Mouse (Mus musculus) forelimb bud, embryonic 11.5 days (tissue): ENCODE measurements around the gene Ipo9.
"Not testable (repeated sequence)": the region's sequence is repeated elsewhere in the genome, so short reads cannot be mapped to it uniquely, and the experiment has no call there.

ENCODE experiments used
- DNase-seq: peaks from one replicate; pipeline ENCODE4 v3.0.0-alpha.2; 2012; ENCODE audit warnings: low read depth, low spot score

Gene Ipo9

DNA sequence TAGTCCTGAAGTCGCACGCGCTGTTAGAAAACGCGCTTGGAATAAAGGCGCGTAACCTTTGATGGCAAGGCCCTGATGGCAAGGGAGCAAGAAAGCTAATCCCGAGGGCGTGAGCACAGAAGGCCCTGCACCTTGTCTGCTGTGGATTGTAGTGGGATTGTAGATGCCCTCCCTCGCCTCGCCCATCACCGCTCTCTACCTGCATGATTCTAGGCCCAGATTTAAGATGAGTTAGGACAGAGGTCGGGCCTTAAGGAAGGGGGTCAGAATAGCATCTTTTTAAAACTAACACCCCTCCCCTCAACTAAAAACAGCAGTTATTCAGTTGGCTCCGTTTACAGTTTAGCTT is 344 bp upstream of the Ipo9 start:
- no peak for DNase-seq

DNA sequence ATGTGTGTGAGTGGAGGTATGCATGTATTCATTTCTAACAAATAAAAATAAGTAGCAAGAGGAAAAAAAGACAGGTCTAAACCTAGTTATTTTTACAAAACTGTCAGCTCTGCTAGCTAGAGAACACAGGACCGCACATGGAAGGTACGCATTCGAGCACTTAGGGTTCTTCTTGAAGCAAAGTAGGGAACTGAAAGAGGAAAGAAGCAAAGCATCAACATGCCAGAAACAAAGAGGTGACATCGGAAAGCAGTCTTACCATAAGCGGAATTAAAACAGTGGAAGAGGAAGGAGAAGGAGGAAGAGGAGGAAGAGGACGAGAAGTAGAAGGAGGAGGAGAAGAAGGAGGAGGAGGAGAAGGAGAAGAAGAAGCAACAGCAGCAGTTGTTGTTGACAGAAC is 2.9 kb downstream of the Ipo9 start:
- DNase-seq = no peak

GRCm38 (mm10) chr1:135426645-135427044 is 3.7 kb downstream of the Ipo9 start:
- DNase-seq = no peak

DNA sequence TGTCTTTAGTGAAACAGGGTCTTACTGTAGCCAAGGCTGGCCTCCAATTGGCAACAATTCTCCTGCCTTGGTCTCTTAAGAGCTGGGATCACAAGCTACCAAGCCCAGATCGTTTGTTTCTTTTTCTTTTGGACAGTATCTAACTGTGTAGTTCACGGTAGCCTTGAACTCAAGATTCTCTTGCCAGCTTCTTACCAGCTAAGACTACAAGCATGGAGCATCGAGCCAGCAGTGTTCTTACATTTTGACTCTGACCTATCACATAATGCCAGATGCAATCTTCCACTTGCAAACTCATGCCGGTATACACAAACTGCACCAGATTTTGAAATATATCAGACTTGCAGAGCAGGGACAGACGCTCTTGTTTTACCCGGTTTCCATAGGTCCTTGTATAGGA is 7.5 kb downstream of the Ipo9 start:
- no peak for DNase-seq

- DNase-seq = no peak
Measured at GRCm38 (mm10) chr1:135413996-135414395, 16.3 kb downstream of the Ipo9 start.

GRCm38 (mm10) chr1:135412130-135412529 is 18.2 kb downstream of the Ipo9 start:
- no peak for DNase-seq

DNA sequence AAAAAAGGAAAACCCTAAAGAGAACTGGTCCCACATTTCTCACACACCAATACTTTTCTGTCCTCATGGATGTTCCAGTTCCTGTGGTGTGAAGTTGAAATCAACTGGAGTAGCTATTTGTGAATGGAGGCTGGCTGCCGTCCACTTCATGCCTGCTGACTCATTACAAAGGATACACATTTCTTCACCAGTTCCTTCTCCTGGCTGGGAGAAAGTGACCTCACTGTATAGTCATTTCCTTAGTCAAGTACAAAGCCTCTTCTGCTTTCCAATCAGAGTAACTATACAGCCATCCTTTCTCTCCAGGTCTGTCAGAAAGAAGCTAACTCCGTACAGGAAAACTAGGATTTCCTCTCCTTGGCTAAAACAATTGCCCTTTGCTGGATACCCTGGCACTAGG is 19.3 kb downstream of the Ipo9 start:
- no peak for DNase-seq

DNA sequence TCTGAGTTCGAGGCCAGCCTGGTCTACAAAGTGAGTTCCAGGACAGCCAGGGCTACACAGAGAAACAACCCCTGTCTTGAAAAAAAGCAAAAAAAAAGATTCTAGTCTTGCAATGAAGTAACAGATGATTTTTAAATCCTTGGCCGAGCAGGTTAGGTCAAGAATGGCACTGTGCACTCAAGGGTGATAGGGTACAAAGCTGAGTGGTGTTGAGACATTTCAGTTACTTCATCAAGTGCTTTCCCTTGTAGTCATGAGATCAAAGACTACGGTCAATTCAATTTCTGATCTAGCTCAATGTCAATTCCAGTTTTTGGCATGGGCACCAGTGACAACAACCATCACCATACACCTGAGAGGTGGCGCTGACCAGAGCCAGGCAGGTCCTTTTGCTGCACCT is 21.3 kb downstream of the Ipo9 start:
- no peak for DNase-seq

DNA sequence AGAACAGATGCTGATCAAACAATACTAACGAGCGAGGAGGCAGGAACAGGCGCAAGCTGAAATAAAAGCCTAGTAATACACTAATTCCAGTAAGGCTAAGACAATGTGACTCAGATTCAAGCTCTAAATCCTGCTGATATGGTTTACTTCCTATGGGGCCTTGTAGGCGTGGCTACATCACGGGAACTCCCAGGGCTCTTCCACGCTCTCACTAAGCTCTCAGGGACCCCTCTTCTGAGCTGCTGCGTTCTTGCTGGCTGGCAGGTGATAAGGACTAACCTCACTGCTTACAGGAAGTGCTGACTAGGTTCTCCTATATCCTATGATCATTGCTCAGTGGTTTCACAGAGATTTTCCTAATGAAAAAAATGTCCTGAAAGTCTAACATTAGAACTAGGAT is 24.9 kb downstream of the Ipo9 start:
- DNase-seq = no peak

DNA sequence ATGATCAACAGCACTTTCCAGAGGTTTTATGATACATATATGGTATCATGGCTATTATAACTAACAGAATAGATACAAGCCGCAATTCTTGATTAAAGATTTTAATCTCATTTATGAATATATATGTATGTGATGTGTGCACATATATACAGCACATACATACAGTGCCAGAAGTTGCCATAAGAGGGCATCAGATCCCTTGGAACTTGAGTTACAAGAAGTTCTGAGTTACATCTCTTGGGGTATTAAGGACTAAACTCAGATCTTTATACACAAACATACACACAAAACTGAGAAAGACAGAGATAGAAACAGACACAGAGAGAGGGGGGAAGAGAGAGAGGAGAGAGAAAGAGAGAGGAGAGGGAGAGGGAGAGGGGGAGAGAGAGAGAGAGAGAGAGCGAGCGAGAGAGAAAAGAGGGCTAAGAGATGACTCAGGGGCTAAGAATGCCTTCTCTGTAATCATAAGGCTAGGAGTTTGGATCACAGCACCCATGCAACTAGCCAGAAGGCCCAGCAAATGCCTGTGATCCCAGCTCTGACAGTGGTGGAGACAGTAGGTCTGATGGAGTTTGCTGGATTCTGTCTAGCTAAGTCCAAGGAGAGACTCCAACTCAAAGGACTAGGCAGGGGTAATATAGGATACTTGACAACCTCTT is 28.7 kb downstream of the Ipo9 start:
- no peak for DNase-seq

DNA sequence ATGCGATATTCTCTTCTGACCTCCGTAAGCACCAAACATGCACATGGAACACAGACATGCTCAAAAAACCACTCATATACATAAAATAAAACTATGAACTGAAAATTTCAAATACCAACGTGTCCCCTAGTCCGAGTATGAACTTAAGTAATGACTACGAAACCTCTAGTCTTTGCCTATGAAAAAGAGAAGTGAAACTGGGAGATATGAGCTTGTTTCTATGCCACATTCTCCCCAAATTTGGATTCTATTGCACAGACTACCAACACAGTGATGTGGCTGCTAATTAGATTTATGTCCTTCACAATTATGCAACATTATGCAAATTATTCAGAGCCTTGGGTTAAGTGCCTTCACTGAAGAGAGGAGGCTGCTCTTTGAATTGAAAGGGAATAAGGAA is 30.8 kb downstream of the Ipo9 start:
- DNase-seq = no peak

DNA sequence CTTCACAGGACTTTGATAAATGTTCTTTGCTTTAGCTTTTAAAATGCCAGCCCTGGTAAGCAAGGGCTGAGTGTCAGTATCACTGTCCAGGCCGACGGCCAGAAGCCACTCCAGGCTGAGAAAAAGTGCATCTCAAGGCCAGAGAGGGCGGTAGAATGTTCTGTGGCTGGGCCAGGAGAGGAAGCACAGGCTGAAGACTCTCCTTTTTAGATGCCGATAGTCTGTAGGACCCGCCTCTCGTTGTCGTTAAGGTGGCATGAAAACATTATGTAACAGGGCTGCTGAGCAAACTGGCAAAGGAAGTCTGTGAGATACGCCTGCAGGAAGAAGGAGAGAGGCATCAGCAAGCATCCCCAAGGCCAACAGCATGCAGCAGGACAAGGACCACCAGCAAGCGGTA is 45.1 kb downstream of the Ipo9 start:
- no peak for DNase-seq

DNA sequence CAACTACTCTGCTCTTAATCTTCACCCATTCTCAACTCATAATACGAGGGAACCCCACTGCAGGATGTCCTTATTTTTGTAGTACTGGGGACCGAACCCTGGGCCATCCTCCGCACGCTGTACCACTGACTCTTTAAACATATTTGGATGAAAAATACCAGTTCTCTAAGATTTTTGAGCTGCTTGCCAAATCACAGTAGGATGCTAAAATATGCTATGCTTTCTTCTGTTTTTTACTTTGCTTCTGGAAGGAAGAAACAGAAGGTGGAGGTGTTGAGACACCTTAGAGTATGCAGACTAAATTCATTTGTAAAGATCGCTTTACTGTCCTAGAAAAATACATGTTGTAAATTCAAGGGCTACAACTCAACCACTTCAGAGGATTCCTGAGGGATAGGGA is 46.1 kb downstream of the Ipo9 start:
- no peak for DNase-seq

DNA sequence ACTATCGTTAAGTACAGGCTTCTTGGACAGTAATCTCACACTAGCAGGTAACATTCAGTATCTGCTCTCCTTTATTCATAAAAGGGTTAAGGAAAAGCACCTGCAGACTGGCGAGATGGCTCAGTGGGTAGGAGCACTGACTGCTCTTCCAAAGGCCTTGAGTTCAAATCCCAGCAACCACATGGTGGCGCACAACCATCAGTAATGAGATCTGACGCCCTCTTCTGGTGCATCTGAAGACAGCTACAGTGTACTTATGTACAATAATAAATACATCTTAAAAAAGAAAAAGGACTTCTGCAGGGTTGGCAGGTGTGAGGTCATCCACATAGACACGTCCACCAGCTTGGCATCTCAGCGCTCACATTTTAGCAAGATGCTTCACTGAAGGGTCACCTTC is 48.7 kb downstream of the Ipo9 start:
- not testable (repeated sequence) for DNase-seq

DNA sequence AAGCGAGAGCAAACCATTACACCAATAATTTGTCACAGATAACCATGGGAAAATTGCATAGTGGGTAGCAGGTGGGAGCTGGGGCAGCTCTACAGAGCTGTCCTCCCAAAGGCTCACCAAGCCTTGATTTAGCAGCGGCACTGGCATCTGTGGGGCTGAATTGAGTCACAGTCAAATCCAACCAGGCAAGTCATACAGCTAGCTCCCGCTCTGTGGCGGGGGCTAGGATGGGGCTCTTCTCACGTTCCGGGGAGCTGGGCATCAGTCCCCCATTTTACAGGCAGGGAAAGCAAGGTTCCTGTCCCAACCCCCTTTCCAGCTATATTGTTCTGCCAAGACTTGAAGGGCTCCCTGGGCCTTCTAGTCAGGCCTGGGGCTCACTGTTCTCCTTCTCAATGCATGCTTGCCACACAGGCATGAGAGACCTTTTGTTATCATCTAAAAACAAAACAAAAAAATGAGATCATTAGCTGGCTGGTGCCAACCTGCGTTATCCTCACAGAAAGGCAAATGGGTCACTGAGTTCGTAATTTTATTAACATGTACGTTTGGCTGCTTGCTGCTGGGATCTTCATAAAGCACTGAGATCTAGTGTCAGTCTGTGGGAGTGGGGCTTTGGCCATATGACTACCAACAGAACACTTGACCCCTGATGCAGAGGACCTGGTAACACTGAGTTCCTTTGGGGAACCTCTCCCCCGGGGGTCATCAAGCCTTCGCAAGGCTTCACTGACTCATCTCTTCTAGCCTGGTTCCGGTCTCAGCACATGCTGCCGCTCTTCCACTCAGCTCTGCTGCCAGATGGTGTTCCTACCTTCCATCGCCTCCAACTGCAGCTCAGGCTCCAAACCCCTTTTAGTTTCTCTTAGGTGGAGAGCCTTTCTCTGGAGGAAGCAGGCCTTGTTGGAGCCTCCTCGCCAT is 50.0 kb downstream of the Ipo9 start:
- DNase-seq = no peak

- no peak for DNase-seq
Measured at GRCm38 (mm10) chr1:135379048-135379447, 51.3 kb downstream of the Ipo9 start.

DNA sequence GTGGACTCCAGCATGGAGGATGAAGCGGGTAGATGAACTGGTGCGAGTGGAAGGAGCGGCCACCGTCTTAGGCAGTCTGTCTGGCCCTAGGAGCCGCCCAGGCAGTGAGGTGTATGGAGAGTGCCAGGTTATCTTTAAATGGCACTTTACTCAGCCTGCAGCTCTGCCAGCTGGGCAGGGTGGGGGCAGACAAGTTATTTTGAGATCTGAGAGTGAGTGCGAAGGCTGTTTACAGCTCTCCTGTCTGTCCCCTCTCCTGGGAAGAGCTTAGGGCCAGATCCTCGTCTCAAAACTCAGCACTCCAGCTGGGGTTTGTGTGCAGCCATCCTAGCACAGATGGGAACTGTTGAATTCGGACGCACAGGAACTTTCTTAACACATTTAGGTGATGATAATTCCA is 51.7 kb downstream of the Ipo9 start:
- no peak for DNase-seq

DNA sequence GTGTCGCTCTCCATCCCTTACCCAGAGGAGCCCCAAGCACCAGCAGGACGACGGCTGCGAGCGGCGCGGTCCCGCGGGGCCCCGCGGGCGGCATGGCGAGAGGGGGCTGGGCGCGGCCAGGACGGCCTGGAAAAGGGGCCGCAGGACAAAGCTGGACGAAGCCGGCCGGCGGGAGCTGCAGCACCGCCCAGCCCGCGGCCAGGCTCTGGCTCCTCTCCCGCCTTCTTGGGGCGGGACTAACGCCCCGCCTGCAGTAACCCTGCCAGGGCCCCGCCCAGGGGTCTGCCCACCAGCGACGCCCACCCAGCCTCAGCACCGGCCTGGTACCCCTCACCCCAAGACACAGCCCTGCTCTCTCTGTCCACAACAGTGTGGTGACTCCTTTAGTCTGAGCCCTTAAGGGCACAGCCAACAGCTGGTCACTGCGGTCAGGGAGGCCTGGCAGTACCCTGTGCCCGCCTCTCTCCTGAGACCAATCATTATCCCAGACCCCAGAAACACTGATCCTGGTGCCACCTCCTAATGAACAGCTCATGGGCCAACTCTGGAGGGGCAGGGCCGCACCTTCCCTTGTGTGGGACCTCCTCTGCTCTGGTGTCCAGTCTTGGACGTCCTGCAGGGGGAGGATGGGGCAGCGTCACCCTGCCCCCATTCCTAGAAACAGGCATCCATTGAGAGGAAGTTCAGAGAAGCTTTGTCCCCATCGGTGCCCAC is 55.3 kb downstream of the Ipo9 start, which contains the start of gene Shisa4:
Gene Shisa4, minus strand, starts transcription at position 370 of the 714 bp plus-strand sequence.
- DNase-seq = peak; percentile 76

GRCm38 (mm10) chr1:135374175-135374867 is 56.0 kb downstream of the Ipo9 start:
- DNase-seq = no peak

DNA sequence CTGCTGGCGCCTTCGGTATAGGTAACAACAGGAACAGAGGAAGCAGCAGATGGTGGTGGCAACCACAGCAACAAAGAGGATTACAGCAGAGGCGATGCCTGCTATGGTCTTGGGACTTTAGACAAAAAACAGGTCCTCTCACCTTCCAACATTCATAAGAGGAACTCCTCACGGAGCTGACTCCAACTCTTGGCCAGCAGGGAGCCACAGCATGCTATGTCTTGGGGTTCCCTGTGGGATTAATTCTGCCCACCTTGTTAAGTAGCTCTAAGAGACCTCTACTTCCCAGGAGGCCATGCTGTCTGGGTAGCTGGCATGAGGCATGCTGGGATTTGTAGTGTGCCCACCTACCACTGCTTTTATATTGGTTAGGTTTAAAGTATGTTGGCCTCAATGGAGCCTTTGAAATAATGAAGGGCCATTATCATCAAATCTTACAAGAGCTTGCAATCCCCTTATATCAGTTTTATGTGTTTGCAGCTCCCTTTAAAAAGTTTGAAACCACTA is 57.1 kb downstream of the Ipo9 start:
- DNase-seq = no peak

GRCm38 (mm10) chr1:135369415-135369814 is 60.9 kb downstream of the Ipo9 start:
- no peak for DNase-seq

- peak; percentile 49 for DNase-seq
Measured at GRCm38 (mm10) chr1:135368982-135369381, 61.3 kb downstream of the Ipo9 start.
